10 mouse cellular contexts compared by ENCODE assay signal in the genomic region with DNA sequence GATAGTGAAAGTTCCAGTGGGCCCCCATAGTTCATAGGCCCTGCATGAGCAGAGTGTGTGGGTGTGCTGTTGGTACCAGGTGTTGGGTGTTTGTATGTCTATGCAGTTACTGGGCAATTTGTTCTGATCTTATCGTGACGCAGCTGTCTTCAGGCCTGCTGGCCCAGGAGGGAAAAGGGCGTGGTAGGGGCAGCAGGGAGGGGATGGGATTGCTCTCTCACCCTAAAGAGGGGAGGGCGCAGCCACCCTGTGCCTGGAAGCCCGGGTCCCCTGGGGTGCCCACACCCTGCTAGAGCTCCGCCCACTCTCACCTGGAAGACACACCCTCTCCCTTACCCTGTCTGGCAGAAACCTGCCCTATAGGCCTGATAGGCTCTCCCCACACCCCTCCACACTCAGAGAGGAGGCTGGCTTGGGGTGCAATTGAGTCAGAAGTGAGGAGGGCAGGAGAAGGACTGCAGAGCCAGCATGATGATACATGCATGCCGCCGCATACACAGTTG. TPM values are rescaled to one million over a fixed set of nuclear protein-coding genes. Genes with fewer than 3 reads are reported as not detected.
DNase-seq lines count a peak whose midpoint lies in the region; ATAC-seq lines count a peak whose summit lies in the region.
"Had no signal": no experiment of that assay in that cellular context is flagged by ENCODE, and none has a peak within 500 bp of the region (broad histone marks: within the 10 kb centered on the region; RNA-seq: fewer than 3 reads in every experiment).

No protein-coding gene starts in this region.

- H3K4me1 ChIP-seq in lung, embryonic 16.5 days (replicated peaks; ENCODE audit: control insufficient read depth, insufficient read depth, low read length), result peaks cover 2% of the 10 kb centered on the region; the same call in 1 of the 2 replicates

- peak; percentile 39; the same call in 1 of the 2 replicates for ATAC-seq in lung, embryonic 16.5 days (ENCODE audit: low read depth)

- no peaks in the 10 kb centered on the region for H3K36me3 ChIP-seq in lung, embryonic 16.5 days (ENCODE audit: control insufficient read depth, insufficient read depth, low read length)

- H3K9ac ChIP-seq in lung, embryonic 16.5 days (ENCODE audit: low read length), result no peak overlapping the region

- H3K27me3 ChIP-seq in lung, embryonic 16.5 days (ENCODE audit: control insufficient read depth, insufficient read depth, low read depth, low read length), result no peaks in the 10 kb centered on the region

- H3K27ac ChIP-seq in lung, embryonic 16.5 days (ENCODE audit: low read length), result no peak overlapping the region

- WGBS in lung, embryonic 16.5 days, result 46% methylated on average over 8 of the region's 8 CpGs
- WGBS in large intestine, adult 2 months, result 23% methylated on average over 8 of the region's 8 CpGs

- H3K4me2 ChIP-seq in lung, embryonic 16.5 days (ENCODE audit: low read depth, low read length), result no peak overlapping the region

- DNase-seq in lung, postnatal 25 days (ENCODE audit: low spot score), result no peak
- peak; percentile 79 for DNase-seq in MN1 (ENCODE audit: low spot score)
- DNase-seq in large intestine, adult 2 months (ENCODE audit: low read depth, low spot score), result peak; percentile 84
- DNase-seq in thymus, postnatal 10 days (ENCODE audit: low spot score in 2 of 2), result peak; percentile 35 to 41
- no peak for DNase-seq in cerebellum, adult 9-11 months
- DNase-seq in kidney, postnatal 14 days, result no peak
- no peak for DNase-seq in yolk sac, embryonic 10.5 days (ENCODE audit: low spot score)

- no peak overlapping the region for H3K4me3 ChIP-seq in lung, embryonic 16.5 days (ENCODE audit: low read length)

- H3K9me3 ChIP-seq in lung, embryonic 16.5 days (ENCODE audit: control insufficient read depth, low read length), result no peaks in the 10 kb centered on the region

RNA-seq across cellular contexts. Expression of gene Crybg2, which starts 1.4 kb away (rescaled TPM):
- 4.2 and 7.0 TPM in 2 replicates for polyA plus RNA-seq in lung, embryonic 16.5 days (2015; fragmentation: Nextera tagmentation; extraction: Ambion mirVana)
- polyA plus RNA-seq in large intestine, adult 2 months (2012; rRNA removed), result 33.6 and 47.2 TPM in 2 replicates

RNA-seq across cellular contexts. Expression of gene Zfp683, which starts 8.4 kb away (rescaled TPM):
- not detected in 2 replicates for polyA plus RNA-seq in lung, embryonic 16.5 days (2015; fragmentation: Nextera tagmentation; extraction: Ambion mirVana)
- 0.24 and 0.45 TPM in 2 replicates for polyA plus RNA-seq in large intestine, adult 2 months (2012; rRNA removed)
- polyA plus RNA-seq: midbrain, postnatal 0 days had no signal

RNA-seq across cellular contexts. Expression of gene Cd52, which starts 32.9 kb away (rescaled TPM):
- 23.8 and 24.7 TPM in 2 replicates for polyA plus RNA-seq in lung, embryonic 16.5 days (2015; fragmentation: Nextera tagmentation; extraction: Ambion mirVana)
- polyA plus RNA-seq in large intestine, adult 2 months (2012; rRNA removed), result 97.7 and 132 TPM in 2 replicates

RNA-seq across cellular contexts. Expression of gene Ubxn11, which starts 40.4 kb away (rescaled TPM):
- 14.9 and 16.6 TPM in 2 replicates for polyA plus RNA-seq in lung, embryonic 16.5 days (2015; fragmentation: Nextera tagmentation; extraction: Ambion mirVana)
- 4.7 and 5.0 TPM in 2 replicates for polyA plus RNA-seq in large intestine, adult 2 months (2012; rRNA removed)

RNA-seq across cellular contexts. Expression of gene Lin28a, which starts 43.4 kb away (rescaled TPM):
- polyA plus RNA-seq in lung, embryonic 16.5 days (2015; fragmentation: Nextera tagmentation; extraction: Ambion mirVana), result not detected in 2 replicates
- not detected in 2 replicates for polyA plus RNA-seq in large intestine, adult 2 months (2012; rRNA removed)
- polyA plus RNA-seq: gonadal fat pad, adult 2 months had no signal

Comparison
In these comparisons a context has a peak if more than half of its experiments do, and no peak if none do; other contexts are left out.
1. DNase-seq: peak in MN1 (single experiment), large intestine, adult 2 months (single experiment) and thymus, postnatal 10 days (2 of 2); none in lung, postnatal 25 days (single experiment), cerebellum, adult 9-11 months (single experiment), kidney, postnatal 14 days (single experiment) and yolk sac, embryonic 10.5 days (single experiment).